Mouse (Mus musculus) cortical plate, adult 2 months (tissue): Measurements from ENCODE around the gene Oas2.

ENCODE experiments used
- CTCF ChIP-seq: fragments of 200-500 bp; IDR thresholded peaks from 2 replicates; pipeline ENCODE4 v1.5.1; 2011; ENCODE audit warnings: mild to moderate bottlenecking, control low read depth, low read length; ENCODE audit not compliant: insufficient read depth; ENCODE audit errors: extremely low read depth
- POLR2A ChIP-seq: fragments of 200-500 bp; IDR thresholded peaks from 2 replicates; pipeline ENCODE4 v1.6.1; 2011; ENCODE audit warnings: mild to moderate bottlenecking, low read length, control low read depth; ENCODE audit not compliant: insufficient read depth; ENCODE audit errors: extremely low read depth

DNA sequence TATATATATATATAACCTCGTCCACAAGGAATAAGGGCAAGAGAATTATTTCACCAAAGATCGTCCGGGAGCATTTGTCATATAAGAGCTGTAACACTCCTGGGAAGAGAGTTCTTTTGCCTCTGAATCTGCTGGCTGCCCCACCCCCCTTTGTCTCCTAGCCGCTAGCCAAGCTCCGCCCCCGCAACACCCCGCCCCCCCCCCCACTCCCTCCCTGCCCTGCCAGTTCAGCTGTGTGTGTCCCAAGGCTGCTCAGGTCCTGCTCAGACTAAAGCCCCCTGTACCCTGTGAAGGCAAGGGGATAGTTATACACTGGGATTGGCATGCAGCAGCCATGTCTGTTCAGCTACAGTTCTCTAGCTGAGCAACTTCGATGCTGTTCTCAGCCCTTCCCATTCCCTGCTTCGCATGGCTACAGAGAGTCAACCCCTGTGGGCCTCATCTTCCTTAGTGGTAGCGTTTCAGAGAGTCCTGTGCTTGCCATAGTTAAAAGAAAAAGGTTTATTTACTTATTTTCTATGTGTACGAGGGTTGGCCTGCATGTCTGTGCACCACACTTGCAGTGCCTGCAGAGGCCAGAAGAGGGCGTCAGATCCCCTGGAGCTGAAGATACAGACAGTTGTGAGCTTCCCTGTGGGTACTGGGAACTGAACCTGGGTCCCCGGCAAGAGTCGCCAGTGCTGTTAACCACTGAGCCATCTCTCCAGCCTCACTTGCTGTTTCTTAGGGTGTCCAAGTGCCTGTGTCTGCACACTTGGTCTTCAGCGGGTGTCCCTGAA, 30.9 kb downstream of the Oas2 start:
- TF ChIP-seq CTCF (no peak), POLR2A (no peak)
